Mouse (Mus musculus) left cerebral cortex, adult 8-10 months (tissue): Measurements from ENCODE around the gene Atp6v1a. TPM values are rescaled to one million over a fixed set of nuclear protein-coding genes. Genes with fewer than 3 reads are reported as not detected.

Experiments used
- DNase-seq, 2 experiments: peaks; one replicate each; pipeline ENCODE4 v3.0.0; 2022; ENCODE audit warnings: low spot score in 2 of 2
- total RNA-seq, 4 experiments: library from RNA; stranded (reverse); gene quantifications; 2 replicates each; pipeline ENCODE4 v1.2.4; 2022

Gene Atp6v1a
- total RNA-seq, 4 experiments from 2014 or later, result 461 to 516 (median 474) TPM

DNA sequence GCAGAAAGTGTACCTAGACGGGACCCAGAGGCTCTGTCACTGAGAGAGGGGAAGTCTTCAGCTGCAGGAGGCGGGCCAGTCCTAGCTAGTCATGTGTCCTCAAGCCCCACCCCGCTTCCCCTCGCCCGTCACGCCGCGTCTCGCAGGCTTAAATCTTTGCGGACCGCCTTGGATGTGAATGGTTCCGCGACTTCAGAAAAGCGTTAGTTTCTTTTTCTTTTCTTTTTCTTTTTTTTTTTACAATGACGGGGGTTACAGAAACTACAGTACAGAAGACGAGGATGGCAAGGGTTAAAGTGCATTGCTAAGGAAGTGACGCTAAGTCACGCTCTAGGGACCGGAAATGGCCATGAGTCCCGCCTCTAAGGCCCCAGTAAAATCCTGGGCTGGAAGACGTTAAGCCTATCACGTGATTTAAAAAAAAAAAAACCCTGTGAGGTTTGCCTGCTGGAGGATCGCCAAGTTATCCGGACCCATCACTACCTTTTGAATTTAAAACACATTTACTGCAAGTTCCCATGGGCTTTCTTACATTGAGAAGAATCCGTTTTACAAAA lies 448 bp downstream of the Atp6v1a start:
- peak; percentile 86 to 87 for DNase-seq

DNA sequence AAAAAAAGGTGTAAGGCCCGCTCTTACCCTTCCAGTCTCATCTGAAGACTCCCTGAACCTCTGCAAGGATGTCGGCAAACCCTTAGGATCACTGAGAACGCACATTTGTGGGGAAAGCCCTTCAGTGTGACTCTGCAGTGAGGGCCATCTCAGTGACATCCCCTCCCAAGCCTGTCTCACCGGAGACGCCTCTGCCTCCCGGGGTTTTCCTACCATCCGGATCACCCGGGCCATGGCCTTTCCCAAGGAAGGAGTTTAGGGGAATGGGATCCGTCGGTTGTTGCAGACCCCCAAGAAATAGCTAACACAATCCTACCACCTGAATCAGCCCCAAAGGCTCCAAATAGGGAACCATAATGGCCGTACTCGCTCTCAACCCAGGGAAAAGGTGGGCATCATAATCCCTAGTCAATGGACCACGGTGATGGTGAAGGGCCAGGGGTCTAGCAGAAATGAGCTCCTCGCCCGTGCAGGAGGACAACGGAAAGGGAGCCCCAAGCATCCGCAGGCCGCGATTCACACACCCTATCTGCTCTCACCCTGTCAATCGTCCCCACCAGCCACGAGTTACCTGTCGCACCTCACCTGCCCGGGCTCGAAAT lies 1.0 kb downstream of the Atp6v1a start:
- DNase-seq, result peak in 1 of 2 experiments; percentile 14

DNA sequence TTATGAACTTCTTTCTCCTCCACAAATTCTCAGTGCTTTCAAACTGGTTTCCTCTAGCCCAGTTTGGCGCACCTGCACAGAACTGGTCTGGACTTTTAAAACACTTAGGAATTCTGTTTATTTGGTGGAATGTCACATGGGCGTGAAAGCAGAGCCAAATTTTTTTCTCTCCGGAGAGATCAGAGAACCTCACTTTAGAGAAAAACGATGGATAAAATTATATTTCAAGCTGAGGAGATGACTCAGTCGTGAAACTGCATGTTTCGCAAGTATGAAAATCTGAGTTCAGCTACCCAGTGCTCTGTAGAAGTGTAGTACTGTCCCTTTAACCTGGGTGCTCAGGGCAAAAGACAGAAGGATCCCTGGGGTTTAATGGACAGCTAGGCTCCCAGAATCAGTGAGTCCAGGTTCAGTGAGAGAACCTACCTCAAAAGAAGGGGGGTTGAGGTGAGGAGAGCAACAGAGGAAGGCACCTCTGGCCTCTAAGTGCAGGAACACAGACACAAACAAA lies 2.9 kb downstream of the Atp6v1a start:
- DNase-seq, result no peak

DNA sequence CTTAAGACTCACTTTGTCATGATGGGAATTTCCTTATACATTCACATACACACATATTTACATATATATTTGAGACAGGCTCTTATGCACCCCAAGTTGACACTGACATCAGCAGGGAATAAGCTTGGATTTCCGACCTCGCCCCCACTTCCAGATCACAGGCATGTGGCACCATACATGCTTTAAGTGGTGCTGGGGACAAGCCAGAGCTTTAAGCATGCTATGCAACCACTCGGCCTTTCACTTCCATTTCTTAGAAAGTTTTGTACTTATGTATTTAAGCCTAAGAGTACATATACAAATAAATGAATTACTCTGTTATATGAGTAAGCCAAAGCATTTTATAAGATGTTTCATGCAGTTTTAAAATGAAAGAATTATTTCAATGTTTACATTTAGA lies 6.3 kb downstream of the Atp6v1a start:
- no peak for DNase-seq

DNA sequence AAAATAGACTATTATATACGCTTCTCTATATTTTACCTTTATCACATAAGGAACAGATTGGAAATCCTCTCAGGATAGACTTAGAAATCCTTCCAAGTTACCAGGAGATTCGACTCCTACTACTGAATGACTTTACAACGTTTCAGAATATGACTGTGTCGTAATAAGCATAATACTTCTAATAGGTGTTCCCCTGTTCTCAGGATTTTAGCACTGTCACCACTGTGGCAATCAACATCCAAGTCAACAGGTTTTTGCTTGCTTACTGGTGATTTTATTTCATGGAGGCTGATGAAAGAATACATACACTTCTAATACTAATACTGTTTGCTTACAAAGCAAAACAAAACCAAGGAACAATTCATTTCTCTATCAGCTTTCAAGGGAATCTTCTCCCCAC lies 7.2 kb downstream of the Atp6v1a start:
- no peak for DNase-seq

DNA sequence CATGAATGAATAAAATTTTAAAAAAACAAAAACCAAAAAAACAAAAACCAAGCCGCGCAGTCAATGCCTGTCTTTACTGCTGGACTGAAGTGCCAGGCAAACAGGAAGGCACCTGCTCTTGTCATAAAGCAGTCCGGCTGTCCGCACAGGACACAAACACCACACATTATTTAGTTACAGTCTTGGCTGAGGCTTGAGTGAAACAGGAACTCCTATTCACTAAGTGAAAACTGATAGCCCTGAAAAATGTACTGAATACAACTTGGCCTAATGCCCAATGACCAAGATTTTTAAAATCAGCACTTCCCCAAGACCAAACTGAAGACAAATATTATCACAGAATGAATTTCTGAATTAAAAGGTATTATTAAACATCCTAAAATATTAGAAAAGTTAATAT lies 13.1 kb downstream of the Atp6v1a start:
- DNase-seq, result no peak

DNA sequence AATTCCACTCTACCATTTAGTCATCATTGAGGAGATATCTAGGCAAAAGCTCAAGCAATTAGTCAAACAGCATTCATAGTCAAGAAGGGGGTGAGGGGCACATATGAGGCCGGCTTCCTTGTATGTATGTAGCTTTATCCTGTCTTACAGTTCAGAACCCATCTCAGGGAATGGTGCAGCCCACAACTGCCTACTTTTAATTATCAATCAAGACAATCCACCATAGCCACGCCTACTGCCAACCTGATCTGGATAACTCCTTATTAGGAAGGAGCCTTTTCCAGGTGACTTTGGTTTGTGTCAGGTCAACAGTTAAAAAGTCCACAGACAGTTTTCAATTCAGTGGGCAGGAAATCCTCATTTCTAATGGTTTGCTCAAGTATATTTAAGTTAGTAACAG lies 14.1 kb downstream of the Atp6v1a start:
- DNase-seq, result no peak

DNA sequence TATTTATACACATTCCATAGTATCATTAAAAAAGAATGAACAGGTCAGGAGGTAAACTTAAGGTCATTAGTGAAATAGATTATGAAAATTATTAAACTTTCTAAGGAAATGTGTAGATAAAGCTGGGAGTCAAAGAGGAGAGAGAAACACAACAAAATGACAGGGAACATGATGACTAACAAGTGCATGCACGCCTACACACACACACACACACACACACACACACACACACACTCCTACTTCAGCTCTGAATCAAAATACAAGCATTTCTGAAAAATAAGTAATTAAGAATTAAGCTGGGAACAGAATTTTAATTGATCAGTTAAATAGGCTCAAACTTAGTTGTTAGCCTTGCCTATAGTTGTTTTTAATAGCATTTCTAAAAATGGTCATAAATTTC lies 14.8 kb downstream of the Atp6v1a start:
- DNase-seq, result no peak

DNA sequence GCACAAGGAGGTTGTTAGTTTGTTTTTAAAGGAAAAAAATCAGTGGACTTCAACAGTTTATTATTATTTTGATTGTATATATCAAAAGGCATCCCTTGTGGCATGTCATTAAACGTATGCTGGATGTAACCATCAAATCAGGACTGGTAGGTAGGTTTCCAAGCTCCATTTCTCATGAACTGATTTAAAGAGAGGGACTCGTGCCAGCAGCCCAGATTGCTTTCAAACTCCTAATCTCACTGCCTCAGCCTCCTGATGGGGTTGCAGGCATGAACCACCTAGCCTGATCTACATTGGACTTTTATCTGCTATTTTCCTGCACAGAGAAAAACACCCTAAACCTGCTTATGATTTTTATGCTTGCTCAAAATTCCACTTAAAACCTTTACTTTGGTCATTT lies 15.7 kb downstream of the Atp6v1a start:
- DNase-seq, result no peak

DNA sequence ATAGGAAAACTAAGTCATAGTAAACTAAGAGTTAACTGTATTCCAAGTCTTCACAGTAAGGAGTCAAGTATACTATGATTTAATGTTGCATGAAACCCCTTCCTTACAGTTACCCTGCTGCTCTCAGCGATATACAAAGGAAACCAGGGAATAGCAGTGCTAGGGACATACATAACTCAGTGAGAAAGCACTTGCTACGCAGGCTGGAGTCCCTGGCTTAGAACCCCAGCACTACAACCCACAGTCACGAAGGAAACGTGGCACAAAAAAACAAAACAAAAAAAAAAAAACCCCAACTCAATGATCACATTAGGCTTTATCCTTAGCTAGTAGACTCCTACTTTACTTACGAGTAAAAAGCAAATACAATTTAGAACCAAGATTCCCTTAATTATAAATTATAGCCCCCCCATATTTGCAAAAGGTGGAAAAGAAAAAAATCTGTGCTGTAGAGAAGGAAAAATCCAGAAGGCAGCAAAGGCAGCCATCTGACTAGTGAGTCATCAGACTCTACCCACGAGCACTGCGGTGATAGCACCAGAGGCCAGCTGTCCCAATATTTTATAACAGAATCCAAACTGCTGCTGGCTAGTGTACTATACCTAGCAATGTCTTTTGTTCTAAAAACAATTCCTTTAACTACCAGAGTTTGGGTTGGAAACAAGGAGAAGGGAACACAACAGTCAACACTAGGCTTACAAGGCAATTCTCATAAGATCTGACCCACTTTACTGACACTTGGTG lies 16.4 kb downstream of the Atp6v1a start:
- peak in 1 of 2 experiments; percentile 73 for DNase-seq

DNA sequence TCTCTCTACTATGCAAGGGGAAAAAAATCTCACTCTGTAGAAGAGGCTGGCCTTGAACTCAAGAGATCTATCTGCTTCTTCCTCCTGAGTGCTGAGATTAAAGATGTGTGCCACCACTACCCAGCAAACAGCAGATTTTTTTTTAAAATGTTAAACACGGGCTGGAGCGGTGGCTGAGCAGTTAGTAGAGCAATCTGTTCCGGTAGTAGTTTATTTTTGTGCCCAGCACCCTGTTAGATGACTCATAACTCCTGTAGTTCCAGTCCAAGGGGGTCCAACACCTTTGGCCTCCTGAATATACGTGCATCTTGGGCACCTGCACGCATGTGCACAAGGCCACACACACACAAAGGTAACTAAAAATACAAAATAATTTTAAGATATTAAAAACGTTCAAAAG lies 16.9 kb downstream of the Atp6v1a start:
- no peak for DNase-seq

DNA sequence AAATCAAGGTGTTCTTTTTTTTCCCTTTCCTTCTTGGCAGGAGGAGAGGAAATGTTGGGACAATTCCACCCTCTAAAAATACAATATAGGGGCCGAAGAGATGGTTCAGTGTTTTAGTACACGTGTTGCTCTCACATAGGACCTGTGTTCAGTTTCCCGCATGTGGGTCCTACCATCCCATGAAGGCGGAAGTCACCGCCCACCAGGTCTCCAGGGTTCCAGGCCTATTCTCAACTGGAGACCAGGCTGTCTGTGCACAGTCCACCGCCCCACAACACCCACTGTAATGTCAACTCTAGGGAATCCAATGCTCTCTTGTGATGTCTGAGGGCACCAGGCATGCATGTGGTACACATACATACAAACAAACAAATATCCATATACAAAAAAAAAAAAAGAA lies 17.4 kb downstream of the Atp6v1a start:
- DNase-seq, result no peak

DNA sequence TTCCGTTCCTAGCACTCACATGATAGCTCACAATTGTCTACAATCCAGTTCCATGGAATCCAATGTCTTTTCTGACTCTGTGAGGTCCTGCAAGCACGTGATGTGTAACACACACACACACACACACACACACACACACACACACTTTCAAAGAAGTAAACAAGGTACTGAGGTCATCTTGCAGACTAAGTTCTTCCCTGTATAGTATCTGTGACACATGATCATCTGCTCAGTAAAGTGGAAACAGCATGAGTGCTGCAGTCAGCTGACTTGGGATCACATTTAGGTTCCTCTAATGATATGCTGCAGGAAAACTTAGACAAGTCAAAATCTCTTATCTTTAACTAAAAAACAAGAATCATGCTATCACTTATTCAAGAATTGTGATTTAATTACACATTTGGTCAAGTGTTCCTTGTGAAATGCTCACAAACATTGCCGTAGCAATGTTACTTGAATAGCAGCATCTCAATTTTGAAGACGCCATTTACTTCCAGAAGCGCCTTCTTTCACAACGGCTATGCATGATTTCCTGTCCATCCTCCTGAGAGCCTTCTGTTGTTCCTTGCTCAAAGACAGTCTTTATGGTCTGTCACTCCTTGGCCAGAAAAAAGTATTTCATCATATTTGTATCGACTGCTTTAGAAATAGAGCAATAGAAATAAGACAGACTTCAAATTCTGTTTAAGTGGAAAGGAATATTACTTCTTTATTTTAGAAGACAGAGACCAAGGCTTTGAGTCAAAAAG lies 19.6 kb downstream of the Atp6v1a start:
- DNase-seq, result no peak

DNA sequence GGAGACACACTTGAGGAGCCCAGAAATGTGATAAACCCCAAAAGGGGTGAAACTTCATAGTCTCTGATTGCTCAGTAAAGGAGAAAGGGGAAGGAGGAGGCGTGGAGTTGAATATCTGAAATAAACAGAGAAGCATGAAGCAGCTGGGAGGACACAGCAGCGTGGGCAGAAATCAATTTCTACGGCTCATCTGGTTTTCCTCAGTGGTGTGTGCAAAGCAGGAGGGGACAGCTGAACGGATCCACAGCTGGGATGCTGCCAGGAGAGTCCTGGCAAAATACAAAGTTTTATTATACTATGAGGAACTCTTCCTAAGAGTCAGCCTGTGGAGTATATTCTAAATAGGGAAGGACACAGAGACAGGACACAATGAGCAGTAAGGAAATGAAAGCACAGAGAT lies 30.5 kb downstream of the Atp6v1a start:
- no peak for DNase-seq

DNA sequence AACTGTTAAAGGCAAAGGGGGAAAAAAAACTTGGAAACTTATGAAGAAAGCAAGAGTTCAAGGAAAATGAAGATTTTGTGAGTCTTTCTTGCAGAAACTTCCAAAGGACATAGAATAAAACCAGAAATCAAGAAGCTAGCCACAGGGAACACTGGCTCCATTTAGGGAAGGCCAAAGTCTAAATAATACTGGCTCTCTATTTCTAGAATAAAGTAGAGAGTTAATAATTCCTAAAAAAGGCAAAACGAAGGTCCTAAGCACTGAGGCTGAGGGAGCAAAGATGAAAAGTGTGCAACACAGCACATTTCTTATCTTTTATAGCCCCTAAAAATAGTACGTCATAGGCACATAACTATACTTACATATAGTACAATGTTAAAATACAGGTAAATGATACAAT lies 34.3 kb downstream of the Atp6v1a start:
- no peak for DNase-seq

DNA sequence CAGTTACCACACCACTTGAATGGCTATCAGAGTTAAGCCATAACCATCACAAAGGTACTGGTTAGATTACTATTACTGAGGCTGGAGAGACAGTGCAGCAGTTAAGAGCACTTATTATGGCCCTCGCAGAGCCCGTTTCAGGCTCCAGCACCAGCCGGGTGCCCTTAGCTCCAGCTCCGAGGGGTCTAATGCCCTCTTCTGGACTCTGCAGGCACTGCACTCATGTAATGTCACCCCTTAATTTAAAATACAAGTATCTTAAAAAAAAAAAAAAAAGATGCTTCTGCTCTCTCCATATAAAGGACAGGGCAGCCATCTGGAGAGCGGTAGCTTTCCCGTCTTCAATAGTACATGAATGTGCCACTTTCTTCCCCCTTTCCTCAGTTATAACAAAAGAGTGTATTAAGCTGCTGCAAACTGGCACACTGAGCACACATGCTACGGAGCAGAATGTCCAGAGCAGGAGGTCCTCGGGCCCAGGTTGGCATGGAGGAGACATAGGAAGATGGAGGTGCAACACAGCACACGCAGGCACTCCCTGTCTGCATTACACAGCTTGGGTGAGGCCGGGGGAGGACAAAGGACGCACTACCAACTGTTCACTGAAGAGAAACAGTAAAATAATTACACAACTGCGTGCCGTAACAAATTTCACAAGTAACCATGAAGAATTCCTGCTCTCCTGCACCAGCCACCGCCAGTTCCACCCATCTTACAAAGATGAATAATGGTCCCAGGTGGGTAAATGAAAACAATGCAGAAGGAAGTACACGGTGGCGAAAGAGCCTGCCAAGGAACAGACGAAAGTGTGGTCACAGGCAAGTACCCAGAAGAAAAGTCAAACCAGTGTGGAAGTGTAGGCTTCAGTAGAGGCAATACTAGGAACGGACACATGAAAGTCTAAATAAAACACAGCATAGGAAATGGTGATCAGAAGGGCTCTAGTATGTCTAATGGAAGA lies 35.4 kb downstream of the Atp6v1a start:
- no peak for DNase-seq

DNA sequence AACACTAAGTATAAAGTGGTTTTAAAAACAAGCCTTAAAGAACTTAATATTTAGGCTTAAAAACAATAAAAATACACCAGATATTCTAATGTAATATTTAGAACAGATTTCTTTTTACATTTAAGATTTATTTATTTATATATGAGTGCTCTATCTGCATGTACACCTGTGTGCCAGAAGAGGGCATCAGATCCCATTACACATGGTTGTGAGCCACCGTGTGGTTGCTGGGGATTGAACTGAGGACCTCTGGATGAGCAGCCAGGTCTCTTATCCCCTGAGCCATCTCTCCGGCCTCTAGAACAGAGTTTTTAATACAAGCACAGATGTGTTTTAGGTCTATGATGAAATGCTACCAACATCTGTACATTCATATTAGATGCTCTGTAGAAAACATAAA lies 36.6 kb downstream of the Atp6v1a start:
- no peak for DNase-seq

DNA sequence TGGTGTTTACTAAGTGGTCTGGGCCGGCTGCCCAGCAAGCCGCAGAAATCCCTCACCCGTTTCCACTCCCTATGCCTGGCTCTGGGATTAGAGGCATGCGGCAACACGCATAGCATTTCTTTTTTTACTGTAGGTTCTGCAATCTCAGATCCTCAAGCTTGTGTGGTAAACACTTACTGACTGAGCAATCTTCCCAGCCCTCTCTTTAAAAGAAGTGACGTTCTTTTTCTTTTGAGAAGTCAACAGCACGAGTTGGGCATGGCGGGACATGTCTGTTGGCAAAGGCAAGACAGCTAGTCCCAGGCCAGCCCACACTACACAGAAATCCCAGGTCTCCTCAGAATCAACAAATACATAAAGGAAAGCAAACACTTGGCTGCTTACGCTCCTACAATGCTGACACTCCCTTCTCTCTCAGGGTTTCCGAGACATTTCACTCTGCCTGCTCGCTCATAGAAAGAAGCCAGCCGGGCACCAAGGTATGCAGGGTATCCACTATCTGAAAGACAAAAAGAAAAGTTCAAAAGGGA lies 38.3 kb downstream of the Atp6v1a start:
- DNase-seq, result no peak

DNA sequence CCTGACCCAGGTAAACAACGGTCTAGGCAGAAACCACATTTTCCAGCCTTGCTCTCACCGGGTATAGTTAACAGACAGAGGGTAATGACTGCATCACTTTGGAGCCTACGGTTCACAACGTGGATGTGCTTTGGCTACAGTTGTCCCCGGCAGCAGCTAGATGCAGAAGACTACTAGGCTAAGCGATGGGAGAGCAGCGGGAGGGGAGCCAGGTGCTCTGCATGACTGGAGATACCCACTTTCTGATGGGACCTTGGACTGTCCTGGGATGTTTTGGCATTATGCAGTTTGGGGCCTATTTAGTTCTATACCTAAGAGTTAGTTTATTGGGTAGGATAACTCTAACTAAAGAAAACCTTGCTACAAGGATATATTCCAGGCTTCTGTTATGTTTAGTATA lies 40.1 kb downstream of the Atp6v1a start:
- DNase-seq, result no peak

DNA sequence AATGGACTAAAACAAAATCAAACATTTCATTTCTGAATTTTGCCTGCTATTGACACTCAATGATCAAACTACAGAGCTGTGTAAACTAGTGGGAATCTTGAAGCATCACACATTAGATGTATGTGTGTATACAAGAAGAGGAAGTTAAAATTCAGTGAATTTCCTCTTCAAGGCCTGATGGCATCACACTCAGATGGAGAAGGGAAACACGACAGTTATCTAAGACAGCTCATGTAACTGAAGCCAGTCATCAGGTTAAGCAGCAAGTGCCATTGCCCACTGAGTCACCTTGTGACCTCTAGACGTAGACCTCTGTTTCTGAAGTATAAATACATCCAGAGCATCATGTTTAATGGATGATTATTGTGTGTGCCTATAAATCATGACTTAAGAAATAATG lies 51.9 kb downstream of the Atp6v1a start:
- DNase-seq, result no peak
